Mouse (Mus musculus): ENCODE measurements at regions not wholly inside any gene's neighbourhood (a gene's known extent, or its start where the extent isn't known, plus 50 kb on each side); places are given as distances from the start of the nearest gene placed in this dataset.
A peak's percentile ranks its signal among the peaks of the same experiment; 100 is the strongest.

DNA sequence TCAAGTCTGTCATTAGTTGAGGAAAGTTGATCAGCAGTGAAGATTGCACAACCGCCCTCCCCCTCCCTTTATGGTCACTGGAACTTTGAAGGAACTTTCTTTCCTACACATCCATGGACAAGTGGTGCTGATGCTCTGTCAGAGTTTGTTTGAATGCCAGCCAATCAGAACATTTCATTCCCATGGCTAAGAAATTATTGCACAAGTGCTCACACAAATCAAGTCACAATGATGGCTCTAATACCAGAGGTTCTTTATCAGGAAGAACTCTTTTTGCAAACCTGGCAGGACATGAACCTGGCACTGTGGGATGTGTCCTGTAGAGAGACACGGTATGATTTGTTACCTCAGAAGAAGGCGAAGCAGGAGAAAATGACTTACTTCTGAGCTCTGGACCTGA is 54.3 kb upstream of the Spry2 start:
- H3K9ac ChIP-seq (replicated peaks; ENCODE audit: low read length, poor library complexity, severe bottlenecking): no peak overlapping the region
- DNase-seq (ENCODE audit: low spot score) (no peak), ATAC-seq (ENCODE audit: low FRiP score) (no peak)
- H3K4me1 ChIP-seq (ENCODE audit: insufficient read depth, low read length): no peaks in the 10 kb centered on the region
- no peaks in the 10 kb centered on the region for H3K27me3 ChIP-seq (ENCODE audit: insufficient read depth, low read length)
- no peak overlapping the region for H3K4me2 ChIP-seq (ENCODE audit: low read depth, low read length, poor library complexity, severe bottlenecking)
- WGBS: 95% methylated on average over 3 of the region's 3 CpGs
- no peaks in the 10 kb centered on the region for H3K9me3 ChIP-seq (ENCODE audit: low read length)
- no peak overlapping the region for H3K27ac ChIP-seq (ENCODE audit: low read depth, low read length)
- TF ChIP-seq CTCF (IDR thresholded peaks at IDR 0.05): no peak
- H3K36me3 ChIP-seq (ENCODE audit: insufficient read depth, low read length): no peaks in the 10 kb centered on the region
- H3K4me3 ChIP-seq (ENCODE audit: low read depth, low read length): no peak overlapping the region

GRCm38 (mm10) chr14:105955082-105955481 is 58.5 kb upstream of the Spry2 start:
- no peak for DNase-seq (ENCODE audit: low spot score)
- Histone ChIP-seq H3K9ac (replicated peaks; ENCODE audit: low read length, poor library complexity, severe bottlenecking) (no peak overlapping the region), H3K4me1 (ENCODE audit: insufficient read depth, low read length) (no peaks in the 10 kb centered on the region), H3K27ac (ENCODE audit: low read depth, low read length) (no peak overlapping the region), H3K36me3 (ENCODE audit: insufficient read depth, low read length) (no peaks in the 10 kb centered on the region), H3K4me2 (ENCODE audit: low read depth, low read length, poor library complexity, severe bottlenecking) (no peak overlapping the region), H3K27me3 (ENCODE audit: insufficient read depth, low read length) (no peaks in the 10 kb centered on the region), H3K4me3 (ENCODE audit: low read depth, low read length) (no peak overlapping the region), H3K9me3 (ENCODE audit: low read length) (no peaks in the 10 kb centered on the region)
- WGBS: 93% methylated on average over 11 of the region's 11 CpGs
- TF ChIP-seq CTCF (IDR thresholded peaks at IDR 0.05): no peak
- ATAC-seq (ENCODE audit: low FRiP score): no peak

- Histone ChIP-seq H3K27ac (ENCODE audit: low read depth, low read length) (no peak overlapping the region), H3K9ac (replicated peaks; ENCODE audit: low read length, poor library complexity, severe bottlenecking) (no peak overlapping the region), H3K9me3 (ENCODE audit: low read length) (no peaks in the 10 kb centered on the region), H3K36me3 (ENCODE audit: insufficient read depth, low read length) (no peaks in the 10 kb centered on the region), H3K27me3 (ENCODE audit: insufficient read depth, low read length) (no peaks in the 10 kb centered on the region), H3K4me3 (ENCODE audit: low read depth, low read length) (no peak overlapping the region), H3K4me1 (ENCODE audit: insufficient read depth, low read length) (no peaks in the 10 kb centered on the region), H3K4me2 (ENCODE audit: low read depth, low read length, poor library complexity, severe bottlenecking) (no peak overlapping the region)
- no peak for DNase-seq (ENCODE audit: low spot score)
- WGBS: 80% methylated on average over 4 of the region's 4 CpGs
- ATAC-seq (ENCODE audit: low FRiP score): no peak
- no peak for TF ChIP-seq CTCF (IDR thresholded peaks at IDR 0.05)
These were observed 60.2 kb upstream of the Spry2 start for GRCm38 (mm10) chr14:105956796-105957195.

DNA sequence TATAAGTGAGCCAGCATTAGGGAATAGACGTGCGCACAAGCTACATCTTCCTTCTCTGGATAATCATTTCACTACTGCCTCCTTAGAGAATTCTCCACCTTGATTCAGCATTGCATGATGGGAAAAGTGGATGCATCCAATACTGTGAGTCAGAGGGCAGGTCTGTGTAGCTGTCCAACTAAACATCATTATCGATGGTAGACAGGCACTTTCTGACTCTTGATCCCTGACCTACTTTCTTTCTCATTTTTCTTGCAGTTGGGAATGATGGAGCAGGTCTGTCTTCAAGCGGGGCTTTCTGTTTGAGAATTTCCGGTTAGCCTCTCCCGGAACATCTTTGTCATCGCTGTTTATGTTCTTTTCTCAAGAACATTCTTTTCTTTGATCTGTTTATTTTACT is 61.4 kb upstream of the Spry2 start:
- H3K4me3 ChIP-seq (ENCODE audit: low read depth, low read length): no peak overlapping the region
- WGBS: 89% methylated on average over 7 of the region's 7 CpGs
- no peak for TF ChIP-seq CTCF (IDR thresholded peaks at IDR 0.05)
- H3K9ac ChIP-seq (replicated peaks; ENCODE audit: low read length, poor library complexity, severe bottlenecking): no peak overlapping the region
- H3K9me3 ChIP-seq (ENCODE audit: low read length): no peaks in the 10 kb centered on the region
- DNase-seq (ENCODE audit: low spot score): no peak
- H3K27me3 ChIP-seq (ENCODE audit: insufficient read depth, low read length): no peaks in the 10 kb centered on the region
- H3K27ac ChIP-seq (ENCODE audit: low read depth, low read length): no peak overlapping the region
- H3K36me3 ChIP-seq (ENCODE audit: insufficient read depth, low read length): no peaks in the 10 kb centered on the region
- H3K4me2 ChIP-seq (ENCODE audit: low read depth, low read length, poor library complexity, severe bottlenecking): no peak overlapping the region
- ATAC-seq (ENCODE audit: low FRiP score): no peak
- no peaks in the 10 kb centered on the region for H3K4me1 ChIP-seq (ENCODE audit: insufficient read depth, low read length)

- DNase-seq (ENCODE audit: low spot score) (peak; percentile 48), ATAC-seq (ENCODE audit: low FRiP score) (no peak)
- H3K9ac ChIP-seq (replicated peaks; ENCODE audit: low read length, poor library complexity, severe bottlenecking): no peak overlapping the region
- no peaks in the 10 kb centered on the region for H3K9me3 ChIP-seq (ENCODE audit: low read length)
- no peaks in the 10 kb centered on the region for H3K27me3 ChIP-seq (ENCODE audit: insufficient read depth, low read length)
- H3K4me3 ChIP-seq (ENCODE audit: low read depth, low read length): no peak overlapping the region
- 65% methylated on average over 15 of the region's 15 CpGs for whole genome bisulfite sequencing
- TF ChIP-seq CTCF (IDR thresholded peaks at IDR 0.05): no peak
- H3K4me1 ChIP-seq (ENCODE audit: insufficient read depth, low read length): no peaks in the 10 kb centered on the region
- H3K27ac ChIP-seq (ENCODE audit: low read depth, low read length): no peak overlapping the region
- no peaks in the 10 kb centered on the region for H3K36me3 ChIP-seq (ENCODE audit: insufficient read depth, low read length)
- no peak overlapping the region; the same call in 1 of the 2 replicates for H3K4me2 ChIP-seq (ENCODE audit: low read depth, low read length, poor library complexity, severe bottlenecking)
These were observed 83.1 kb upstream of the Spry2 start for GRCm38 (mm10) chr14:105979544-105980323.

DNA sequence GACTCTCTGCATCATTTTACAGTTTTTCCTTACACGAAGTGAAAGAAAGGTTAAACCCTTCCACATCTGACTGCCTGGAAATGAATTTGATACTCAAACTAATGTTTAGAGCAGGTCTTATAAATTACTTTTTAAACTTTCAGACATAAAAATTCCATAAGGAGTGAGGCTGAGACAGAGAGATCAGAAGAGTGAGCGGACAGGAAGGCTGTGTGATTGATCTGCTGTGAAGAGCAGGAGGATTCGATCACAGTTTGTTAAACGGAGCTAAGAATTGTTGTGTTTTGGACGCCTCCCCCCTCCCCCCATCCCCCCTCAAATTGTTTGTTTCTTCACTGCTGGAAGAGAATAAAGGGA is 83.7 kb upstream of the Spry2 start:
- no peak for DNase-seq (ENCODE audit: low spot score)
- no peaks in the 10 kb centered on the region for H3K9me3 ChIP-seq (ENCODE audit: low read length)
- no peak for ATAC-seq (ENCODE audit: low FRiP score)
- no peaks in the 10 kb centered on the region for H3K36me3 ChIP-seq (ENCODE audit: insufficient read depth, low read length)
- H3K27me3 ChIP-seq (ENCODE audit: insufficient read depth, low read length): no peaks in the 10 kb centered on the region
- H3K27ac ChIP-seq (ENCODE audit: low read depth, low read length): no peak overlapping the region
- H3K9ac ChIP-seq (replicated peaks; ENCODE audit: low read length, poor library complexity, severe bottlenecking): no peak overlapping the region
- H3K4me2 ChIP-seq (ENCODE audit: low read depth, low read length, poor library complexity, severe bottlenecking): no peak overlapping the region
- no peak for TF ChIP-seq CTCF (IDR thresholded peaks at IDR 0.05)
- no peak overlapping the region for H3K4me3 ChIP-seq (ENCODE audit: low read depth, low read length)
- 50% methylated on average over 5 of the region's 5 CpGs for WGBS
- H3K4me1 ChIP-seq (ENCODE audit: insufficient read depth, low read length): no peaks in the 10 kb centered on the region

Data from midbrain, postnatal 0 days (tissue).